Mouse (Mus musculus): ENCODE data around the gene Gtpbp1. TPM values are rescaled to one million over a fixed set of nuclear protein-coding genes. Genes with fewer than 3 reads are reported as not detected.

The Gtpbp1 gene
- polyA plus RNA-seq, 1 experiment from 2014 or later = 54.3 TPM

GRCm38 (mm10) chr15:79767327-79767961 is 76.8 kb downstream of the Gtpbp1 start:
- Histone ChIP-seq H3K4me2 (ENCODE audit: low read depth, low read length, severe bottlenecking) (no peak overlapping the region), H3K4me1 (replicated peaks; ENCODE audit: control insufficient read depth, insufficient read depth, low read length) (no peaks in the 10 kb centered on the region), H3K27me3 (ENCODE audit: control insufficient read depth, insufficient read depth, low read length) (no peaks in the 10 kb centered on the region), H3K9me3 (ENCODE audit: control insufficient read depth, low read length) (no peaks in the 10 kb centered on the region), H3K27ac (ENCODE audit: low read depth, low read length) (no peak overlapping the region), H3K9ac (ENCODE audit: low read length) (no peak overlapping the region), H3K4me3 (ENCODE audit: low read depth, low read length) (no peak overlapping the region), H3K36me3 (ENCODE audit: control insufficient read depth, insufficient read depth, low read length) (no peaks in the 10 kb centered on the region; the same call in 1 of the 2 replicates)
- ATAC-seq (replicated peaks; ENCODE audit: low FRiP score) (no peak), DNase-seq (ENCODE audit: low spot score) (no peak)
- WGBS = 92% methylated on average over 16 of the region's 16 CpGs

GRCm38 (mm10) chr15:79768302-79768701 is 77.7 kb downstream of the Gtpbp1 start:
- Histone ChIP-seq H3K9ac (ENCODE audit: low read length) (no peak overlapping the region), H3K27me3 (ENCODE audit: control insufficient read depth, insufficient read depth, low read length) (no peaks in the 10 kb centered on the region), H3K36me3 (ENCODE audit: control insufficient read depth, insufficient read depth, low read length) (no peaks in the 10 kb centered on the region; the same call in 1 of the 2 replicates), H3K27ac (ENCODE audit: low read depth, low read length) (no peak overlapping the region), H3K4me2 (ENCODE audit: low read depth, low read length, severe bottlenecking) (no peak overlapping the region), H3K9me3 (ENCODE audit: control insufficient read depth, low read length) (no peaks in the 10 kb centered on the region), H3K4me1 (replicated peaks; ENCODE audit: control insufficient read depth, insufficient read depth, low read length) (peaks cover 1% of the 10 kb centered on the region; the same call in 1 of the 2 replicates), H3K4me3 (ENCODE audit: low read depth, low read length) (no peak overlapping the region)
- 60% methylated on average over 6 of the region's 6 CpGs for WGBS
- DNase-seq (ENCODE audit: low spot score) (no peak), ATAC-seq (replicated peaks; ENCODE audit: low FRiP score) (no peak)

GRCm38 (mm10) chr15:79770629-79771240 is 80.1 kb downstream of the Gtpbp1 start:
- Histone ChIP-seq H3K4me2 (ENCODE audit: low read depth, low read length, severe bottlenecking) (no peak overlapping the region), H3K27ac (ENCODE audit: low read depth, low read length) (no peak overlapping the region)

More at GRCm38 (mm10) chr15:79770629-79771240, 80.1 kb downstream of the Gtpbp1 start:
- H3K9me3 ChIP-seq (ENCODE audit: control insufficient read depth, low read length) = no peaks in the 10 kb centered on the region
- no peak overlapping the region for H3K9ac ChIP-seq (ENCODE audit: low read length)
- peaks cover 5% of the 10 kb centered on the region; the same call in 1 of the 2 replicates for H3K4me1 ChIP-seq (replicated peaks; ENCODE audit: control insufficient read depth, insufficient read depth, low read length)
- ATAC-seq (replicated peaks; ENCODE audit: low FRiP score) = no peak
- H3K36me3 ChIP-seq (ENCODE audit: control insufficient read depth, insufficient read depth, low read length) = no peaks in the 10 kb centered on the region
- no peak overlapping the region for H3K4me3 ChIP-seq (ENCODE audit: low read depth, low read length)
- DNase-seq (ENCODE audit: low spot score) = no peak
- WGBS = 89% methylated on average over 21 of the region's 21 CpGs
- H3K27me3 ChIP-seq (ENCODE audit: control insufficient read depth, insufficient read depth, low read length) = no peaks in the 10 kb centered on the region

Other genes with a start within 250 kb of the Gtpbp1 start
- gene Csnk1e, start 235.3 kb upstream of the Gtpbp1 start, polyA plus RNA-seq (2014; fragmentation: Nextera tagmentation; extraction: Ambion mirVana) = 209 and 213 TPM in 2 replicates
- gene Kcnj4, start 185.6 kb upstream of the Gtpbp1 start, polyA plus RNA-seq (2014; fragmentation: Nextera tagmentation; extraction: Ambion mirVana) = not detected in 2 replicates
- gene Kdelr3, start 174.4 kb upstream of the Gtpbp1 start, polyA plus RNA-seq (2014; fragmentation: Nextera tagmentation; extraction: Ambion mirVana) = 9.7 and 10.3 TPM in 2 replicates
- 109 TPM in 2 replicates for gene Ddx17, start 144.1 kb upstream of the Gtpbp1 start, polyA plus RNA-seq (2014; fragmentation: Nextera tagmentation; extraction: Ambion mirVana)
- 1.5 and 1.6 TPM in 2 replicates for gene Dmc1, start 85.7 kb upstream of the Gtpbp1 start, polyA plus RNA-seq (2014; fragmentation: Nextera tagmentation; extraction: Ambion mirVana)
- gene Fam227a, start 31.9 kb upstream of the Gtpbp1 start, polyA plus RNA-seq (2014; fragmentation: Nextera tagmentation; extraction: Ambion mirVana) = 4.5 and 4.7 TPM in 2 replicates
- 78.8 and 81.6 TPM in 2 replicates for gene Cby1, start 31.6 kb upstream of the Gtpbp1 start, polyA plus RNA-seq (2014; fragmentation: Nextera tagmentation; extraction: Ambion mirVana)
- 271 and 288 TPM in 2 replicates for gene Tomm22, start 20.0 kb upstream of the Gtpbp1 start, polyA plus RNA-seq (2014; fragmentation: Nextera tagmentation; extraction: Ambion mirVana)
- gene Josd1, start 2.9 kb upstream of the Gtpbp1 start, polyA plus RNA-seq (2014; fragmentation: Nextera tagmentation; extraction: Ambion mirVana) = 13.4 and 13.8 TPM in 2 replicates
- 4.3 and 5.9 TPM in 2 replicates for gene Sun2, start 51.7 kb downstream of the Gtpbp1 start, polyA plus RNA-seq (2014; fragmentation: Nextera tagmentation; extraction: Ambion mirVana)
- 63.9 and 76.7 TPM in 2 replicates for gene Dnal4, start 87.0 kb downstream of the Gtpbp1 start, polyA plus RNA-seq (2014; fragmentation: Nextera tagmentation; extraction: Ambion mirVana)
- gene Nptxr, start 113.9 kb downstream of the Gtpbp1 start, polyA plus RNA-seq (2014; fragmentation: Nextera tagmentation; extraction: Ambion mirVana) = 1.4 and 2.1 TPM in 2 replicates
- gene Npcd, start 143.4 kb downstream of the Gtpbp1 start, polyA plus RNA-seq (2014; fragmentation: Nextera tagmentation; extraction: Ambion mirVana) = not detected in 2 replicates
- gene Cbx6, start 143.8 kb downstream of the Gtpbp1 start, polyA plus RNA-seq (2014; fragmentation: Nextera tagmentation; extraction: Ambion mirVana) = 31.2 and 32.3 TPM in 2 replicates
- 10.0 and 10.6 TPM in 2 replicates for gene Apobec3, start 200.8 kb downstream of the Gtpbp1 start, polyA plus RNA-seq (2014; fragmentation: Nextera tagmentation; extraction: Ambion mirVana)